Mouse (Mus musculus) ovary, postnatal 36 days (tissue): ENCODE measurements around the gene Elovl6.
A peak's percentile ranks its signal among the peaks of the same experiment; 100 is the strongest.

Experiments
- DNase-seq: peaks from one replicate; pipeline ENCODE4 v3.0.0; 2022; ENCODE audit warnings: low spot score, mixed read lengths

The Elovl6 gene

GRCm38 (mm10) chr3:129532180-129532864 is at the start of gene Elovl6:
TSS of gene Elovl6 (plus strand) at chr3:129532355.
- peak; percentile 68 for DNase-seq

- no peak for DNase-seq
Observed at GRCm38 (mm10) chr3:129488774-129489173, 43.4 kb upstream of the Elovl6 start.

GRCm38 (mm10) chr3:129494123-129494522 is 38.0 kb upstream of the Elovl6 start:
- no peak for DNase-seq

GRCm38 (mm10) chr3:129494731-129495130 is 37.4 kb upstream of the Elovl6 start:
- no peak for DNase-seq

- DNase-seq, result no peak
Observed at GRCm38 (mm10) chr3:129503781-129504180, 28.4 kb upstream of the Elovl6 start.

GRCm38 (mm10) chr3:129504928-129505327 is 27.2 kb upstream of the Elovl6 start:
- DNase-seq, result no peak

- DNase-seq, result no peak
Observed at GRCm38 (mm10) chr3:129507736-129508135, 24.4 kb upstream of the Elovl6 start.

- no peak for DNase-seq
Observed at GRCm38 (mm10) chr3:129508571-129508970, 23.6 kb upstream of the Elovl6 start.

- DNase-seq, result peak; percentile 8
Observed at GRCm38 (mm10) chr3:129509725-129510124, 22.4 kb upstream of the Elovl6 start.

- DNase-seq, result no peak
Observed at GRCm38 (mm10) chr3:129515863-129516436, 16.2 kb upstream of the Elovl6 start.

GRCm38 (mm10) chr3:129520499-129520898 is 11.7 kb upstream of the Elovl6 start:
- DNase-seq, result no peak

- DNase-seq, result no peak
Observed at GRCm38 (mm10) chr3:129523456-129524143, 8.6 kb upstream of the Elovl6 start.

- no peak for DNase-seq
Observed at GRCm38 (mm10) chr3:129527046-129527445, 5.1 kb upstream of the Elovl6 start.

GRCm38 (mm10) chr3:129529311-129529710 is 2.8 kb upstream of the Elovl6 start:
- DNase-seq, result no peak

GRCm38 (mm10) chr3:129530461-129530860 is 1.7 kb upstream of the Elovl6 start:
- no peak for DNase-seq

GRCm38 (mm10) chr3:129532865-129533742 is 949 bp downstream of the Elovl6 start:
- peak; percentile 28 for DNase-seq

- DNase-seq, result peak; percentile 78
Observed at GRCm38 (mm10) chr3:129533743-129534530, 1.8 kb downstream of the Elovl6 start.

- no peak for DNase-seq
Observed at GRCm38 (mm10) chr3:129535444-129535843, 3.3 kb downstream of the Elovl6 start.

GRCm38 (mm10) chr3:129536109-129536508 is 4.0 kb downstream of the Elovl6 start:
- peak; percentile 69 for DNase-seq

- DNase-seq, result no peak
Observed at GRCm38 (mm10) chr3:129537954-129538353, 5.8 kb downstream of the Elovl6 start.

GRCm38 (mm10) chr3:129540882-129541281 is 8.7 kb downstream of the Elovl6 start:
- DNase-seq, result no peak
